Mouse (Mus musculus) monocyte, adult 2 months (primary cell): ENCODE results near the gene 9130213A22Rik.

Experiments used
- DNase-seq, 2 experiments: peaks; one replicate each; pipeline ENCODE4 v3.0.0; 2022; ENCODE audit warnings: low spot score in 2 of 2, low read depth in 1 of 2

The 9130213A22Rik gene

GRCm38 (mm10) chr11:69122336-69122951 lies at the start of gene 9130213A22Rik:
9130213A22Rik (minus strand) TSS chr11:69122589.
- DNase-seq, result peak in 1 of 2 experiments; percentile 68

- DNase-seq, result no peak
Observed at GRCm38 (mm10) chr11:69171626-69172025, 49.2 kb upstream of the 9130213A22Rik start.

- no peak for DNase-seq
Observed at GRCm38 (mm10) chr11:69169313-69169712, 46.9 kb upstream of the 9130213A22Rik start.

GRCm38 (mm10) chr11:69156800-69157199 lies 34.4 kb upstream of the 9130213A22Rik start, which contains the start of gene Alox12b:
Alox12b (plus strand) TSS chr11:69156989.
- no peak for DNase-seq

GRCm38 (mm10) chr11:69155351-69155750 lies 33.0 kb upstream of the 9130213A22Rik start:
- DNase-seq, result no peak

GRCm38 (mm10) chr11:69153831-69154230 lies 31.4 kb upstream of the 9130213A22Rik start:
- DNase-seq, result no peak

- no peak for DNase-seq
Observed at GRCm38 (mm10) chr11:69151004-69151403, 28.6 kb upstream of the 9130213A22Rik start.

GRCm38 (mm10) chr11:69150444-69150843 lies 28.1 kb upstream of the 9130213A22Rik start:
- no peak for DNase-seq

GRCm38 (mm10) chr11:69149728-69150127 lies 27.3 kb upstream of the 9130213A22Rik start:
- no peak for DNase-seq

GRCm38 (mm10) chr11:69148451-69148960 lies 26.1 kb upstream of the 9130213A22Rik start:
- no peak for DNase-seq

GRCm38 (mm10) chr11:69147546-69147945 lies 25.2 kb upstream of the 9130213A22Rik start:
- DNase-seq, result no peak

- DNase-seq, result no peak
Observed at GRCm38 (mm10) chr11:69135361-69135760, 13.0 kb upstream of the 9130213A22Rik start.

- DNase-seq, result no peak
Observed at GRCm38 (mm10) chr11:69134622-69134968, 12.2 kb upstream of the 9130213A22Rik start.

GRCm38 (mm10) chr11:69133923-69134621 lies 11.7 kb upstream of the 9130213A22Rik start:
- peak in 1 of 2 experiments; percentile 53 for DNase-seq

- no peak for DNase-seq
Observed at GRCm38 (mm10) chr11:69133566-69133922, 11.2 kb upstream of the 9130213A22Rik start.

GRCm38 (mm10) chr11:69128426-69129122 lies 6.2 kb upstream of the 9130213A22Rik start:
- DNase-seq, result no peak

GRCm38 (mm10) chr11:69126706-69127095 lies 4.3 kb upstream of the 9130213A22Rik start:
- DNase-seq, result no peak

- no peak for DNase-seq
Observed at GRCm38 (mm10) chr11:69125919-69126705, 3.7 kb upstream of the 9130213A22Rik start.

- no peak for DNase-seq
Observed at GRCm38 (mm10) chr11:69125852-69125918, 3.3 kb upstream of the 9130213A22Rik start, which contains the start of gene Aloxe3. Aloxe3 (plus strand) TSS chr11:69125896.

- DNase-seq, result peak in 1 of 2 experiments; percentile 70
Observed at GRCm38 (mm10) chr11:69125041-69125851, 2.9 kb upstream of the 9130213A22Rik start.

- DNase-seq, result peak in 1 of 2 experiments; percentile 54
Observed at GRCm38 (mm10) chr11:69124498-69124847, 2.1 kb upstream of the 9130213A22Rik start.
